Mouse (Mus musculus) hindlimb bud, embryonic 11.5 days (tissue): Measurements from ENCODE around the gene Serac1.
"Not testable (repeated sequence)": the region's sequence is repeated elsewhere in the genome, so short reads cannot be mapped to it uniquely, and the experiment has no call there.

ENCODE experiments used
- DNase-seq: peaks from one replicate; pipeline ENCODE4 v3.0.0-alpha.2; 2012; ENCODE audit warnings: low read depth, low spot score; ENCODE audit errors: extremely low spot score

Serac1 gene

DNA sequence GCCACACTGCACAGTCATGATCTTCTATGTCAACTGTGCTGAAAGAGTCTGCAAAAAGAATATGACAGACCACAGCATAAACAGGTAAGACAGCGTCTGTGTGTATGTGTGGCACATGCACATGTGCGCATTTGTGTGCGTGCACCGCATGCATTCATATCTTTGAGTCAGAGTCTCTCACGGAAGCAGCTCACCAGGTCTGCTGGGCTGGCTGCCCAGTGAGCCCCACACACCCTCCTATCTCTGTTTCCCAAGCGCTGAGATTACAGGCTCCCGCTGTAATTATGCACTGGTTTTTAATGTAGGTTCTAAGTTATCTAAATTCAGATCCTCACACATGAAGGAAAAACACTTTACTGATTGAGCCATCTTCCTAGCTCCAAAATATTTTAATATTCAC lies 11.9 kb downstream of the Serac1 start:
- DNase-seq, result no peak

DNA sequence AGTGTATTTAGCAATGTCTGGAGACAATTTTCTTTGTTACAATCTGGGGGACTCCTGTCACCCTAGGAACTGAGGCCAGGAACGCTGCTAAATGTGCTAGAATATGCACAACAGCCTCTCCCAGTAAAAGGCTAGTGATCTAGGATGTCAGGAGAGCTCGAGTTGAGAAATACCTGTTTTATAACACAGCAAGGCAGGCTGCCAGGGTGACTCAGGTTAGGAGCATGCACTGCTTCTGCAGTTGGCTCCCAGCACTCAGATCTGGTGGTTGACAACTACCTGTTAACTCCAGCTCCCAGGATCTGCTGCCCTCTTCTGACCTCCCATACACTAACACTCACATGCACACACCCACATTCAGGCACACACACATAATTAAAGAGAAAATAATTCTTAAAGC lies 13.5 kb downstream of the Serac1 start:
- DNase-seq, result no peak

DNA sequence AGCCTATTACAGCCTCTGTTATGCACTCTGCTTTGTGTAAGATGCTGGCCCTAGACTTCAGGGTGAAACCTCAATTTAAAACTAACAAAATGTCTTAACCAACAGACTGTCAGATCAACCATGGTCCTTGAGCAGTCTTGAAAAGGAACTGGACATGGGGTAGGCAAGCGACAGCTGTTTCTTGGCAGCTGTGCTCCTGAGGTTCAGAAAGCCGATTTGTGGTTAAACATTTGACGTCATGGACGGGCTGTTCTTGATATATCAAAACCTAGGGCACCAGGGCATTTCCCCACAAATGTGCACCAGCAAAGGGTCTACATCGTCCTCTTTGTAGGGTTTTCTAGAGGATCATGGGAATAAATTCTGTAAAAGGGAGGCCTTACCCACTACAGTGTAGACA lies 16.0 kb downstream of the Serac1 start:
- DNase-seq, result no peak

DNA sequence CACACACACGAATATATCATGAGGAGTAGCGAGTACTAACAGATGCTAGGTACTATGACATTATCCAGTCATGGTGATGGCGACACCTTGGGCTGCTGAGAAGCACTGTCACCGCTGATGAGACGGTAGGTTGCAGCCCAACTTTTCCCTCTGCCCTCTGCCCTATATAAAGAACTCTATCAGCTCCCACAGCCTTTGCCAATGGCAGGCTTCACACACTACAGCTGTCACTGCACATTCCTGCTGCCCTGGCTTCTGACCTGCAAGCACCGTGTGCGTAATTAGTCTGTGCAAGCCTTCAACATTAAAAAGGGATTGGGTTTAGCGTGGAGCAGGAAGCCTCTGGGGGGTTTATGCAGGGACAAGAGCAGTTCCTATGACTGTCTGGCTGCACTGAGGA lies 16.7 kb downstream of the Serac1 start:
- DNase-seq, result no peak

DNA sequence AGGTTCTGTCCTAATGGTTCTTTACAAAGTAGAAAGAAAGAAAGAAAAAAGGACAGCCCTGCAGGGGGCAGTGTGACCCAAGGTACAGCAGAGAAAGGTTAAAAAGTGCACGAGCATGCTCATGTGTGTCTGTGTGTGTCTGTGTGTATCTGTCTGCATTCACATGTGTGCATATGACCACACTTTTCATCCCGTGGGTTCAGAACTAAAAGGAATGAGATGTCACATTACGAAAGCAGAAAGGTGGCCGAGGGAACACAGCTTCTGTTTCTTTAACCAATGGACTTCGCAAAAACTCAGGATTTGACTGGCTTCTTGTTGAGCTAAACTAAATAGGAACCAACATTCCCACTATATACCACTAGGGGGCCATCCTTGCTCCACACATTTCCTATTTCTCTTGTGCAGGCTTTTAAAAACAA lies 24.6 kb downstream of the Serac1 start:
- DNase-seq, result peak; percentile 79

DNA sequence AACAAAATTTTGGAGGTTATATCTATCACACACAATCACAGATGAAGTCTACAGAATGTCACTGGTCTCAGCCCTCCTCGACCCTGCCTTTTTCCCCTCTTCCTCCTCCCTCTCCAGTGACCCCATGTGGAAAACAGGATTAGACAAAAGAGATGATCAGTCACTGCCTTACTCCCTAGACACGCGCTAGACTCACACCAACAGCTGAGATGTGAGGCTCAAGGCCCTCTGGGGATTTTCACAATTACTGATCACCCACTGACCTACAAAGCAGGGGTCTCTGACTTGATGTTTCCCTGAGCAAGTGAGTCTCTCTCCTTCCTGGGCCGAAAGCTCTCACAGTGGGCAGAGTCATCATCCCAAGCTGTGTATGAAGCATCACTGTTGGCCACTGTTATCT lies 26.7 kb downstream of the Serac1 start:
- DNase-seq, result no peak

DNA sequence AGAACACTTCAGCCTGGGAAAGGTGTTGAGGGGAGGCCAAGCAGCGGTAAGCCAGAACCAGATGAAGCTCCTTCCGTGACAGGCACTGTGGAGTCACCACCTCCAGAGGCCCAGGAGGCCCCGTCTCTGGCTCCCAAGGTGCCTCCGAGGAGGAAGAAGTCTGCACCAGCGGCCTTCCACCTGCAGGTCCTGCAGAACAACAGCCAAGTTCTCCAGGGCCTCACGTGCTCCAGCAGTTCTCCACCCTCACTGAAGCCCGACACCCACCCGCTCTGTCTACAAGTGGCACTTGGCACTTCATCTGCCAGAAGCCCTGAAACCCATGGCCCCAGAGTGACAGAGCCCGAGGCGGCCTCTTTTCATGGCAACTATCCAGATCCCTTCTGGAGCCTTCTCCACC lies 42.0 kb downstream of the Serac1 start:
- DNase-seq, result no peak

DNA sequence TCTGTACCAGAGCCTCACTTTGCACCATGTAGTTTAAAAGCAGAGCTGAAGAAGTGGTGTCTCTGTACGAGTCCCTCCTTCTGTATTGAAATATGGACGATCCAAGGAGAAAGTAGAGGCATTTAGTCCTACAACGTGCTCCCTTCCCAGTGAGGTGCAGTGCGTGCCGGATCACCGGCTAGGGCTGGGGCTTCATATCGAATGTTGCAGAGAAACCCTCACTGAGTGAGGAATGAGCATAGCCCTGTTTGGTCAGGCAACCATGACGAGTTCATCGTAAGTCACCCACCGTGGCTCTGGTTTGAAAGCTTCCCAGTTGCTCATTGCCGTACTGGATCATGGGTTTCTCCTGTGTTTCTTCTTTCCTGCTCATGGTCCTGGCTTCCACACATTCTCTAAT lies 42.7 kb downstream of the Serac1 start:
- DNase-seq, result no peak

DNA sequence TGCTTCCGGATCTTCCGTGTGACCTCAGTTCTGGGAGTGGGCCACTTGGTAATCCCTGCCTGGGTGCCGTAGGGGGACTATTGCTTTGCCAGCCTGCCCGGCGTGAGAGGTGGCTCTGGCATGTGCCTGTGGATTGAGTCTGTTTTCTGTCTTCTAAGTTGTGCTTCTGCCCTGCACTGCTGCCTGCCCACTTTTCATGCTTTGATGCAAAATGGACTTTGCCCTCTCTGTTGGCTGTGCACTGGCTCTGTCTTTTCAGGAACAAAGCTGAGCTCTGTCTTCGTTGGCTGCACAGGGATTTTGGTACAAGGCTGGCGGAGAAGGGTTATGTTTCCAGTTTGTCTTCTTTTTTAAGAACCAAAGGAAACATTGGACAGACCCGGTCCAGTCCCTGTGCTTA lies 43.1 kb downstream of the Serac1 start:
- DNase-seq, result no peak

DNA sequence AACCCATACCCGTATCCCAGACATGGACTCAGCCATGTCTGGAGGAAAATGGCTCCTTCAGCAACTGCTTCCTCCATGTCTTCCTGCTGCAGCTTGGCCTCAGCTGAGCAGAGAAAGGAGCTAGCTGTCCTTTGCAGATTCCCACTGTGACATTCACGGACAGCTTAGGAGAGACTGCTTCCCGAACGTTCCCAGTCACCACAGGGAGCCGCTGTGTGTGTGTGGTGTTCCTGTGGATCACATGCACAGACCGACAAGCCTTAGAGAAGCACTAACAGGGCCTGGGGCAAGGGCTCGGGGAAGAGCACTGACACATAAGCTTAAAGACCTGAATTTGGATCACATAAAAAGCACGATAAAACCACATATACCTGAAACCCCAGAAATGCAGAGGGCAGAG lies 43.9 kb downstream of the Serac1 start:
- no peak for DNase-seq

DNA sequence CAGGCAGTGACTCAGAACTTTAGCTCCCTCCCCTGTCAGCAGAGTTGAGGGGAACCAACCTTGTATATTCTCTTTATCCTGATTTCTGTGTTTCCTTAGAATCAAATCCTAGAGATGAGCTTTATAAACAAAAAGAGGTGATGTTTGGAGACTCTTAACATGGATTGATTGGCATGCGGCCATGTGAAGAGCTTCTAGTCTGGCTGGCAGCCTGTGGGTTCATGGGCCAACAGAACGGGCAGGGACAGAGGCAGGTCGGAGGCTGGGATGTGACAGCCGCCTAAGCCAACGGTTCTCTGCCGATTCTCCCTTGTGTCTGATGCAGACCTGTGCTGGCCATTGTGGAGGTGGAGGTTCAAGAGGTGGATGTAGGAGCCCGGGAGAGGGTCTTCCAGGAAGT lies 53.7 kb downstream of the Serac1 start:
- no peak for DNase-seq

DNA sequence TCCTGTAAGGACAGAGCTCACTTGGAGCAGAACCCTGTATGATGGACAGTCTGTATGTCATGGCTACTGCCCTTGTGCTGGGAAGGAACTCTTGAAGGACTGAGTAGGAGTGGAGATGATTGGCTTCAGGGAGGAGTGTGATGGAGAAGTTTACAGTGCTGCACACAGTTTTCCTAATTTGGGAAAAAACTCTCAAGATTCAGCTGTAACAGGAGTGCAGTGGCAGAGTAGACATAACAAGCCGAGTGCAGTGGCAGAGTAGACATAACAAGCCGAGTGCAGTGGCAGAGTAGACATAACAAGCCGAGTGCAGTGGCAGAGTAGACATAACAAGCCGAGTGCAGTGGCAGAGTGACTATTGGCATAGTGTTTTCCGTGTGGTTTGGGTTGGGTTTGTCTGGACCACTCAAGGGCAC lies 58.2 kb downstream of the Serac1 start:
- DNase-seq, result not testable (repeated sequence)

DNA sequence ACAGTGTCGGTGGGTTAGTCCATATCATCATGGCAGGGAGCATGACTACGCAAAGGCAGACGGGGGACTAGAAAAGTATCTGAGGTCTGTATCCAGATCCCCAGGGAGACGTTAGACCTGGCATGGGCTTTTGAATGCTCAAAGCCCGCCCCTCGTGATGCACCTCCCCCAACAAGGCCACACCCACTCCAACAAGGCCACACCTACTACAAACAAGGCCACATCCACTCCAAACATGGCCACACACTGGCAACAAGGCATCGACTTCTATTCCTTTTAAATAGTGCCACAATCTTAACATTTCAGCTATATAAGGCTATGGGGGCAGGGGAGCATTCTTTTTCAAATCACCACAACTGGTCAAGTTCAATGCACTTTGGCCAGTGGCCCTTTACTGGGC lies 58.9 kb downstream of the Serac1 start:
- no peak for DNase-seq

DNA sequence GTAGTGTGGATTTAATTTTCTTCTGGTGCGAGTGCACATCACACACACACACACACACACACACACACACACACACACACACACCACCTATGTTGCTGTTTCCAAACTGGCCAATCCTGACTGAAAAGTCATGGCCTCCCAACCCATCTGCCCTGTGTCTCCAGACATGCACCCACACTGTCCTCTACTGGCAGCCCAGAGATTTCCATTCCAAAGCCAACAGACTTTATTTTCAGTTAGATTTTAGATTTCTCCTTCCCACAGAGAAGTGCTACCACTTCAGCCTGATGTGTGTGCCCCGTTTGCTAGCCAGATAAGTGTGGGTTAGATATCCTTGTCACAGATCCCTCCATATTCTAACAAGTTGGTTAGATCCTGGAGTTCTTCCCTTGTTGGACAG lies 59.8 kb downstream of the Serac1 start:
- no peak for DNase-seq

DNA sequence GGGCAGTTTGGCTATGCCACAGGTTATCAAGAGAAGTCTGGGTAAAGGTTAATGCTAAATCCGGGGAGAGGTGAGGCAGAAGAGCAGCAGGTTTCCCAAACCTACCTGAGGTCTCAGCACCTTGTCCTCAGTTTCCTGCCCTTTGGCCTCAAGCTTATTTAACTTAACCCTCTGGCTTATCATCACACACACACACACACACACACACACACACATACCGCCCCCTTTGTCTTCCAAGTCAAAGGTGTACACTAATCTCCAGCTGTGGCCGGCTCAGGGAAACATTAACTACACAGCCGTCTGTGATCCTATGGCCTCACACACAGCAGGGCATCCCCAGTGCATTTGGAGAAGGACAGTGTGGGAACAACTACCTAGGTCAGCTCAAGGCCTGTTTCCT lies 61.2 kb downstream of the Serac1 start:
- no peak for DNase-seq

DNA sequence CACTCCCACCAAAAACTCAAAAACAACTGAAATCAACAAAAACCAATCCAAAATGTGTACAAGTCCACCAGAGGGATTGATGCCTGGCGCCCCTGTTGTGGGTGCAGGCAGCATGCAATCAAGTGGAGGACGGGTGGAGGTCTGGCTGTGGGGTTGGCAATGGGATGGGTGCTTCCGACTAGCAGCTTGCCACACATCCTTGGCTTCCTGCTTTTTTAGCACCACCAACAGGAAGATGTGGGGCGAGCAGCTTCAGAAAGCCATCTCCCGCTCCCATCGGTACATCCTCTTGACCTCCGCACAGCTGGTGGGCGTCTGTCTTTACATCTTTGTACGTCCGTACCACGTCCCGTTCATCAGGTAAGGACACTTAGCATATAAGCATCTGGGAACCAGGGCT lies 62.3 kb downstream of the Serac1 start:
- DNase-seq, result no peak

DNA sequence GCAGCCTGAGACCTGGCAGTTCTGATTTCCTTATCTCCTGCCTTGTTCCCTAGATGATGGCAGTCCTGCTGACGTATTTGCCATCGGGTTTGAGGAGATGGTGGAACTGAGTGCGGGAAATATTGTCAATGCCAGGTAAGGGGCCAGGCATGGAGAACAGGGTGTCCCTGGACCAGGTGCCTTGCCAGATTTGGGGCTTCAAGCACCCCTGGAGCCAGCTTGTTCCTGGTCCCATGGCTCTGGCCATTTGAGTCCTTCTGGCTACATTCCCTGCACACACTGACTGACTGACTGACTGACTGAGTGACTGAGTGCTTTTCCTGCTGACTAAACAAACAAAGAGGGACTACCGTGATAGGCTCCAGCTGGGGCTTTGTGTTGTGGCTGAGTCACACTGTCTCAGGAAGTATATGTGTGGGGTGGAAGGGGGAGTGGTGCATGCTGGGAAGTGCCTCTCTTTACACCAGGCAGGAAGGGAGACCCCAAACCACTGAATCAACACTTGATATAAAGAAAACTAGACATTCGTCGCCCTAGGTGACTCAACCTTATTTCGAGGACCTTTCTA lies 63.2 kb downstream of the Serac1 start:
- DNase-seq, result no peak

DNA sequence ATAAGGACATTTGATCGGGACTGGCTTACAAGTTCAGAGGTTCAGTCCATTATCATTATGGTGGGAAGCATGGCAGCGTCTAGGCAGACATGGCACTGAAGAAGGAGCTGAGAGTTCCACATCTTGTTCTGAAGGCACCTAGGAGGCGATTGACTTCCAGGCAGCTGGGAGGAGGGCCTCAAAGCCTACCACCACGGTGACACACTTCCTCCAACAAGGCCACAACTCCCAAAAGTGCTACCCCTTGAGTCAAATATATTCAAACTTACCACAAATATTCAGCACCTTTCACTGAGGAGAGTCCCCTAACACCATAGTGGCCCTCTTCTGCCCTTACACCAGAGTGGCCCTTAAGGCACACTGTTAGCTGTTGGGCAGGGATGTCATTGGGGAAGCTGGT lies 64.6 kb downstream of the Serac1 start:
- no peak for DNase-seq

DNA sequence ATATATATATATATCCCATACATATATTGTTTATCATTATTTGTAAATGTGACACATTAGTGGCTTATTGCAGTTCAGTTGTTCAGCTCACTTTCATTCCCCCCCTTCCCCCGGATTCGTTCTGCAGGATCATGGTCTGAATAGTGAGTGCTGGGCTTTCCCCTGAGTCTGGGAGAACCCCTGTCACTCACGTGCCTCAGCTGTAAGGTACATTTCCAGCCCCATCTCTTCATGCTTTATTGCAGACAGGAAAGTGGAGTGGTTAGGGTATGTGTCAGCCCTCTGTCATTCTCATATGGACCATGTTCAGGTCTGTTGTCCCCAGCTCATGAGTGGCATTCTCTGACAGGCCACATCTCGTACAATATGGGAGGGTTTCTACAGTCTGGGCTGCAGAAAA lies 66.5 kb downstream of the Serac1 start:
- no peak for DNase-seq

DNA sequence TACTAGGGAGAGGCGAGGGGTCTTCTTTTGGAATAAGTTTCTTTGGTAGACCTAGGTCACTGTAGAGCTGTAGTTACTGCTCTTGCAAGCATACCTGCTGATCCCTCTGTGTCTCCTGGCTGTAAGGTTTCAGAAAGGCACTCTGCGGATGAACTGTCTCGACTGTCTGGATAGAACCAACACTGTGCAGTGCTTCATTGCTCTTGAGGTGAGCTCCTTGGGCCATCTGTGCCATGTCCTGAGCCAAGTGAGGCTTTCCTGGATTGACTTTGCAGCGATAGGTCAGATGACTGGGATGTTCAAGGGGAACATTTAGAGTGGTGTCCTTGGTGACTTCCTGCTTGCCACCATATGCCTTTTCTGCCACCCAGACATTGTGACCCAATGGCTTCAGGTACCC lies 69.9 kb downstream of the Serac1 start:
- no peak for DNase-seq

DNA sequence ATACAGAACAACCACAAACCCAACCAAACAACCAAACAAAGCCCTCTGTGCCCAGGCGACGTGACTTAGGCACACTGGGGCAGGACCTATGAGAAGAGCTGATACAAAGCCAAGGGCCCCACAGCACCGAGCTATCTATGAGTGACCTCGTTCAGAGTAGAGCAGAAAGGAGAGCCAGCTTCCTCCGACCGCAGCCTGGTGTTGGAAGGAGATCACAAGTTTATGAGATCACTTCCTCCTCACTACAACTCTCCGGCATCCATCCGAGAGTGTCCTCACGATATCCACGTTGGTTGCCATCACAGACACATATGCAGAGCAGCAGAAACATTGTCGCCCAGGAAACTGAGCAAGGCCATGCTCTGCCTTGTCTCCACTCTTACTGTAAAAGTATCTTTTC lies 71.0 kb downstream of the Serac1 start:
- no peak for DNase-seq

DNA sequence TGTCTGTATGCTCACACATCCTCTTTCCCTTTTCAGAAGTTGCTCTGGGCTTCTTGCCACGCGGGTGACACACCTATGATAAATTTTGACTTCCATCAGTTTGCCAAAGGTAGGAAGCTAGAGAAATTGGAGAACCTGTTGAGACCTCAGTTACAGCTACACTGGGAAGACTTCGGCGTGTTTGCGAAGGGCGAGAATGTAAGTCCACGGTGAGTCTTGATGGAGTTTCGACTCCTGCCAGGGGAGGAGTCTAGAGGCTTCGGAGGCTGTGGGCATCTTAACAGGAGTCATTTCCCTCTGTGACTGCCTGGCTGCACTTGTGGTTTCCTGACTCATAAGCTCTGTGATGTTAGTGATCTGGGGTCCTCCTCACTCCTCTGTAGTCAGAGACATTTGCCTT lies 71.6 kb downstream of the Serac1 start:
- no peak for DNase-seq

DNA sequence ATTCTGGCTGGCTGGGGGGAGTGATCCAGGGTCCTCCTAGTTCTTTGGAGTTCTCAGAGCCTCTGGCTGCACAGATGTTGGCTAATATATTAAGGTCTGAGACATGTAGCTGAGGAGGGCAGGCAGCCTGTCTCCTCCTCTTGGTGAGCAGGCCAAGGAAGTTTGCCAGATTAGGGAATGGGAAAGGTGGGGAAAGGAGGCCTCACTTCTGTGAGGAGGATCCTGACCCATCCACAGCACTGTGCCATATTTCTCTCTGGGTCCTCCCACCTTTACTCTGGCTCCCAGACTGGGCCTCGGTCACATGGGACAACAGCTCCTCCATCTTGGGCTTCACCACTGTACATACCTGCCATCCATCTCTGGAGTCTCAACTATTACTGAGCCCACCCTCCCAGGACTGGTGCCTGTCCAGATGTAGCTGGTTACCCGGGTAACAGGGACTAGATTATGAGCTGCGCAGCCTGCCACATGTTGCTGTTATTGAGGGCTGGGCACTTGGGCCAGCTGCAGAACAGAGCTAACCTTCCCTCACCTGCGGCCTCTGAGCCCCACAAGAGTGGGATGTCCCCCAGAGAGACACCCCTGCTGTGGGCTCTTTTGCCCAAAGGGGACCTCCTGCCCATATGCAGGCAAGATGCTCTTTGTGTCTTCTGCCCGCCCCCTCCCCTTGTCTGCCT lies 72.3 kb downstream of the Serac1 start:
- DNase-seq, result no peak
